Mouse (Mus musculus) liver, adult 2 months (tissue): Measurements from ENCODE around the gene Itgb5.

Experiments
- CTCF ChIP-seq: fragments of 200-500 bp; IDR thresholded peaks from 2 replicates; pipeline ENCODE4 v1.5.1; 2011; ENCODE audit warnings: low read depth, low read length, control low read depth
- POLR2A ChIP-seq: fragments of 200-500 bp; IDR thresholded peaks from 2 replicates; pipeline ENCODE4 v1.6.1; 2011; ENCODE audit warnings: low read length, control low read depth; ENCODE audit not compliant: insufficient read depth; ENCODE audit errors: extremely low read depth

DNA sequence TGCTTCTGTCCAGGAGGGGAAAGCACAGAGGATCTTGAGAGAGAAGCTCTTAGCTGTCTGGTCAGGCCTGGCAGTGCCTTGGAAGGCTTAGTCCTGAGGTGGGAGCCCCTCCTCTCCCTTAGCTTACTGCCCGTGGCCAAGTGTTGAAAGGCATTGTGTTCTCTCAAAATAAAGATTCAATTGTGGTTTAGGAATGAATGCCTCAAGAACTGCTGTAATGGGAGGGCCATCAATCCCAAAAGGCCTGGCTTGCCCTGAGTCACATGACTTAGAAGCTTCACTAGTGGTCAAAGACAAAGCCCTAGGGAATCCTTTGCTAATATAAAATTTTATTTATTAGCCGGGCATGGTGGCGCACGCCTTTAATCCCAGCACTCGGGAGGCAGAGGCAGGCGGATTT, 4.9 kb upstream of the Itgb5 start:
- TF ChIP-seq POLR2A (no peak), CTCF (no peak)
